Mouse (Mus musculus) liver, postnatal 0 days (tissue): ENCODE results near the gene Fbxo45.
A peak's percentile ranks its signal among the peaks of the same experiment; 100 is the strongest.

Experiments used
- CTCF ChIP-seq: sonication (generic); IDR thresholded peaks from 2 replicates; pipeline ENCODE4 v1.5.1; 2016; ENCODE audit warnings: antibody characterized with exemption, low read depth
- EP300 ChIP-seq: IDR thresholded peaks from 2 replicates; pipeline ENCODE4 v1.6.1; 2016; ENCODE audit warnings: antibody characterized with exemption, low read depth, mild to moderate bottlenecking

DNA sequence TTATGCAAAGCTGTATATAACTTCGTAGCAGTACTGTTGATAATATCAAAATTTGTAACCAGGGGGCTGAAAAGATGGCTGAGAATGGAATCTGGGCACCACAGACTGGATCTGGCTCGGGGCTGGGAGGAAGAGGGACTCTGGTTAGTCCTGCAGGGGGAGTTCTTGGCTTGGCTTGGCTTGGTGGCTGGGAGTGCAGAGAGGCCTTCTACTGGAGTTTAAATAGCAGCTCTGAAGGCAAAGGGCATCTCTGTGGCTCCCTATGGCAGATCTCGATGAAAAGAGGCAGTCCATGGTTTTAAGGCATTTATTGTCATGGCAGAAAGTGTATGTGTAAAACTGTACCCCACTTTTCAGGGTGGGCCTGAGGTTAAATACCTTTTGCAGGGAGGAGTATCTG lies 42.1 kb downstream of the Fbxo45 start:
- TF ChIP-seq CTCF (peak; percentile 41), EP300 (no peak)
